8 mouse cellular contexts compared by ENCODE assay signal in the genomic region with DNA sequence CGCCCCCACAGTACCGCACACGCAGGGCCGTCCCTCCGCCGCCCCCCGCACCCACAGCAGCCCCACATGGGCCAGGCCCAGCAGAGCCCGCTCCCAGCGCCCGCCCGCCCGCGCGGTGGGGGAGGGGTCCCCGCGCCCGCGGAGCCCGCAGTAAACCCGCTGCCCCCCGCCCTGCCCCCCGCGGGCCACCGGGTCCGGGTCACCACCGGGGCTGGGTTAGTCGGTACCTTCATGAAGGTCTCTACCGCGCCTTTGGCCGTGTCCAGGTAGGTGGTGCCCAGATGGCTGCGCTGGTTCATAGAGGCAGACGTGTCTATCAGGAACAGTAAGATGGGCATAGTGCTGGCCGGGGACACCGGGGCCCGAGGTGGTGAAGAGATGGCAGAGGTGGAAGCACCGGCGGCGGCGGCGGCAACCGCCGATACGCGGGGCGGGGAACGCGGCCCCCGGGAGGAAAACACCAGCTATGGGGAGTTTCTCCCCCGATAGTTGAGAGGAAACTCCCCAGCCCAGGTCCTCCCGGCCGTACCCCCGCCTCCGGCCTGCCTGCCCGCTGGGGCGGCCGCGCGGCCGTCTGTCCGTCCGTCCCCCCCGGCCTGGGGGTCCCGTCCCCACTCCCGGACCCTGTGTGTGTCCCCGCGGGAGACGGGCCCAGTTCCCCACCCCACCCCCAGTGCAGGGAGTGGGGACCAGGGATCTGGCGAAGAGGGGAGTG. TPM values are rescaled to one million over a fixed set of nuclear protein-coding genes. Genes with fewer than 3 reads are reported as not detected.
A peak's percentile ranks its signal among the peaks of the same experiment; 100 is the strongest.
DNase-seq lines count a peak whose midpoint lies in the region; ATAC-seq lines count a peak whose summit lies in the region.

No protein-coding gene starts in this region.

- H3K4me1 ChIP-seq in hindbrain, embryonic 12.5 days = peaks cover 9% of the 10 kb centered on the region

- H3K27ac ChIP-seq in hindbrain, embryonic 12.5 days = peak overlapping the region; percentile 98

- peak overlapping the region; percentile 96 for H3K9ac ChIP-seq in hindbrain, embryonic 12.5 days

- DNase-seq in MN1 (ENCODE audit: low spot score) = peak; percentile 57
- peak; percentile 71 to 77 for DNase-seq in cerebellum, postnatal 14 days
- DNase-seq in frontal cortex, postnatal 14 days (ENCODE audit: low spot score in 2 of 2) = peak; percentile 50 to 59
- peak; percentile 64 to 72 for DNase-seq in layer of hippocampus, postnatal 10 days (ENCODE audit: low spot score in 2 of 2)
- peak; percentile 52 for DNase-seq in lung, postnatal 10 days
- peak; percentile 59 for DNase-seq in right cerebral cortex, postnatal 14 days
- DNase-seq in urinary bladder, postnatal 36 days (ENCODE audit: low spot score in 2 of 2) = peak; percentile 59 to 63

- H3K9me3 ChIP-seq in hindbrain, embryonic 12.5 days (replicated peaks) = no peaks in the 10 kb centered on the region

- H3K4me3 ChIP-seq in hindbrain, embryonic 12.5 days = peak overlapping the region; percentile 91

- WGBS in hindbrain, embryonic 12.5 days = under 1% methylated on average over 57 of the region's 68 CpGs

- ATAC-seq in hindbrain, embryonic 12.5 days (ENCODE audit: low FRiP score) = peak; percentile 58

- peak overlapping the region; percentile 89 for H3K4me2 ChIP-seq in hindbrain, embryonic 12.5 days (replicated peaks)

- H3K27me3 ChIP-seq in hindbrain, embryonic 12.5 days = no peaks in the 10 kb centered on the region

- no peaks in the 10 kb centered on the region; the same call in 1 of the 2 replicates for H3K36me3 ChIP-seq in hindbrain, embryonic 12.5 days

RNA-seq across cellular contexts. Expression of gene Ints6, which starts 0.5 kb away (rescaled TPM):
- 26.6 and 27.3 TPM in 2 replicates for polyA plus RNA-seq in hindbrain, embryonic 12.5 days (2016; fragmentation: Nextera tagmentation; extraction: Ambion mirVana)
- 10 to 100 TPM; 36.8 to 37.3 TPM for total RNA-seq in layer of hippocampus, postnatal 10 days (2021)

Comparison
In these comparisons a context has a peak if more than half of its experiments do, and no peak if none do; other contexts are left out.
1. Peak in every context shown above with its lines: DNase-seq, ATAC-seq, H3K4me3 ChIP-seq and H3K27ac ChIP-seq.